Mouse (Mus musculus) erythroblast, embryonic 14.5 days (primary cell): ENCODE measurements around the gene Pcyt1b. TPM values are rescaled to one million over a fixed set of nuclear protein-coding genes. Genes with fewer than 3 reads are reported as not detected.

Experiments used
- H3K27me3 ChIP-seq: 2 replicates; pipeline ENCODE4 v1.6.1; 2012; ENCODE audit warnings: inconsistent platforms; ENCODE audit not compliant: control insufficient read depth
- H3K36me3 ChIP-seq: 2 replicates; pipeline ENCODE4 v1.6.1; 2012; ENCODE audit warnings: mild to moderate bottlenecking, inconsistent platforms; ENCODE audit not compliant: control insufficient read depth
- H3K4me1 ChIP-seq: 2 replicates; pipeline ENCODE4 v1.6.1; 2012; ENCODE audit warnings: inconsistent platforms; ENCODE audit not compliant: control insufficient read depth
- H3K4me3 ChIP-seq: replicated peaks from 2 replicates; pipeline ENCODE3; 2012; ENCODE audit warnings: moderate library complexity, mild to moderate bottlenecking, inconsistent platforms
- H3K9me3 ChIP-seq: 2 replicates; pipeline ENCODE4 v1.6.1; 2012; ENCODE audit warnings: low read length, inconsistent platforms, mixed read lengths; ENCODE audit not compliant: control insufficient read depth
- GATA1 ChIP-seq: IDR thresholded peaks from 2 replicates; pipeline ENCODE4 v1.6.1; 2012; ENCODE audit warnings: low read length, inconsistent platforms, mixed read lengths
- TAL1 ChIP-seq: IDR thresholded peaks from 3 replicates; pipeline ENCODE4 v1.6.1; 2012; ENCODE audit warnings: low read length, inconsistent platforms, mixed read lengths
- polyA plus RNA-seq: library from polyadenylated mRNA; stranded (reverse); fragments of >175 nt; gene quantifications from 2 replicates; pipeline ENCODE4 v1.2.3, GENCODE M21; 2012

Pcyt1b gene
- polyA plus RNA-seq, 1 experiment = 1.4 TPM

- Histone ChIP-seq H3K27me3 (no peaks in the 10 kb centered on the region), H3K4me1 (peaks cover 21% of the 10 kb centered on the region), H3K9me3 (no peaks in the 10 kb centered on the region), H3K4me3 (no peak overlapping the region), H3K36me3 (peaks cover 59% of the 10 kb centered on the region)
- TF ChIP-seq TAL1 (no peak), GATA1 (no peak)
These were observed 74.9 kb downstream of the Pcyt1b start for GRCm38 (mm10) chrX:93729529-93729928.

GRCm38 (mm10) chrX:93730854-93731253 lies 76.2 kb downstream of the Pcyt1b start:
- Histone ChIP-seq H3K36me3 (peaks cover 72% of the 10 kb centered on the region), H3K4me3 (no peak overlapping the region), H3K4me1 (peaks cover 23% of the 10 kb centered on the region), H3K27me3 (no peaks in the 10 kb centered on the region), H3K9me3 (no peaks in the 10 kb centered on the region)
- no peak for TF ChIP-seq GATA1
- no peak for TF ChIP-seq TAL1

- Histone ChIP-seq H3K9me3 (no peaks in the 10 kb centered on the region), H3K27me3 (no peaks in the 10 kb centered on the region), H3K36me3 (peaks cover 86% of the 10 kb centered on the region), H3K4me3 (no peak overlapping the region), H3K4me1 (peaks cover 26% of the 10 kb centered on the region)
- TF ChIP-seq TAL1 = no peak
- no peak for TF ChIP-seq GATA1
These were observed 77.7 kb downstream of the Pcyt1b start for GRCm38 (mm10) chrX:93732407-93732806.

GRCm38 (mm10) chrX:93732975-93733748 lies 78.5 kb downstream of the Pcyt1b start:
- Histone ChIP-seq H3K4me1 (peaks cover 29% of the 10 kb centered on the region), H3K36me3 (peaks cover 90% of the 10 kb centered on the region), H3K9me3 (no peaks in the 10 kb centered on the region), H3K4me3 (no peak overlapping the region), H3K27me3 (no peaks in the 10 kb centered on the region)
- TF ChIP-seq TAL1 (no peak), GATA1 (no peak)

GRCm38 (mm10) chrX:93749165-93749564 lies 94.5 kb downstream of the Pcyt1b start:
- TF ChIP-seq GATA1 (no peak), TAL1 (no peak)
- H3K27me3 ChIP-seq = no peaks in the 10 kb centered on the region; the same call in 1 of the 2 replicates
- H3K4me3 ChIP-seq = no peak overlapping the region
- H3K36me3 ChIP-seq = peaks cover 62% of the 10 kb centered on the region
- peaks cover 46% of the 10 kb centered on the region for H3K4me1 ChIP-seq
- H3K9me3 ChIP-seq = 0 out of 2 replicates have a peak, but pooled peaks cover 3% of the 10 kb centered on the region

GRCm38 (mm10) chrX:93750566-93750965 lies 95.9 kb downstream of the Pcyt1b start:
- Histone ChIP-seq H3K4me3 (no peak overlapping the region), H3K4me1 (peaks cover 46% of the 10 kb centered on the region), H3K27me3 (no peaks in the 10 kb centered on the region; the same call in 1 of the 2 replicates), H3K9me3 (0 out of 2 replicates have a peak, but pooled peaks cover 3% of the 10 kb centered on the region), H3K36me3 (peaks cover 50% of the 10 kb centered on the region)
- TF ChIP-seq GATA1 = peak; percentile 77
- peak; percentile 67 for TF ChIP-seq TAL1

GRCm38 (mm10) chrX:93755210-93755842 lies 100.7 kb downstream of the Pcyt1b start:
- TF ChIP-seq TAL1 (no peak), GATA1 (no peak)
- H3K4me3 ChIP-seq = no peak overlapping the region
- H3K36me3 ChIP-seq = peaks cover 8% of the 10 kb centered on the region
- H3K27me3 ChIP-seq = no peaks in the 10 kb centered on the region
- H3K9me3 ChIP-seq = 0 out of 2 replicates have a peak, but pooled peaks cover 3% of the 10 kb centered on the region
- H3K4me1 ChIP-seq = peaks cover 20% of the 10 kb centered on the region

- no peak for TF ChIP-seq TAL1
- Histone ChIP-seq H3K9me3 (0 out of 2 replicates have a peak, but pooled peaks cover 3% of the 10 kb centered on the region), H3K4me3 (no peak overlapping the region), H3K4me1 (peaks cover 4% of the 10 kb centered on the region), H3K36me3 (peaks cover 5% of the 10 kb centered on the region), H3K27me3 (no peaks in the 10 kb centered on the region)
These were observed 102.3 kb downstream of the Pcyt1b start for GRCm38 (mm10) chrX:93756867-93757455.

- H3K36me3 ChIP-seq = peaks cover 7% of the 10 kb centered on the region
- no peak for TF ChIP-seq TAL1
- no peak for TF ChIP-seq GATA1
- no peaks in the 10 kb centered on the region for H3K9me3 ChIP-seq
- no peaks in the 10 kb centered on the region for H3K4me1 ChIP-seq
- H3K27me3 ChIP-seq = no peaks in the 10 kb centered on the region
- no peak overlapping the region for H3K4me3 ChIP-seq
These were observed 106.1 kb downstream of the Pcyt1b start for GRCm38 (mm10) chrX:93760770-93761169.
